Mouse (Mus musculus): Measurements from ENCODE around the gene Coro2a. TPM values are rescaled to one million over a fixed set of nuclear protein-coding genes. Genes with fewer than 3 reads are reported as not detected.

Gene Coro2a
- total and polyA plus RNA-seq, 3 experiments: 0.39 to 2.1 (median 0.43) TPM

DNA sequence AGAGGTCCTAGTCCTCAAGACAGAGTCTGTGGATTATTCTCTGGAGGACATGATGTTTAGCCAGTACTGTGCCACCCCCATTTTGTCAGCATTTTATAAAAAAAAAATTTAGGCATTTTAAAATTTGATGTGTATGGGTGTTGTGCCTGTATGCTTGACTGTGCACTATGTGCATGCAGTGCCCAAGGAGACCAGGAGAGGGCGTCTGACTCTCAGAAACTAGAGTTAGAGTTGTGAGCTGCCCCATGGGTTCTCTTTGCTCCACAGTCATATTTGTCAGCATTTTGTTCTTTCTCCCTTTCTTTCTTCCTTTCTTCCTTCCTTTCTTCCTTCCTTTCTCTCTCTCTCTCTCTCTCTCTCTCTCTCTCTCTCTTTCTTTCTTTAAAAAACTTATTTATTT, 57.7 kb downstream of the Coro2a start:
- H3K27ac ChIP-seq: no peak overlapping the region
- H3K4me1 ChIP-seq (ENCODE audit: control insufficient read depth, insufficient read depth, low read length): no peaks in the 10 kb centered on the region
- no peak overlapping the region for H3K9ac ChIP-seq (ENCODE audit: low read depth, low read length)
- 0% methylated on average over 1 of the region's 1 CpGs for WGBS
- TF ChIP-seq POLR2A (IDR thresholded peaks at IDR 0.05; ENCODE audit: insufficient read depth, low read depth, low read length) (no peak), CTCF (IDR thresholded peaks at IDR 0.05) (peak; percentile 25), EP300 (IDR thresholded peaks at IDR 0.05; ENCODE audit: insufficient read depth, low read depth, low read length) (no peak)
- no peaks in the 10 kb centered on the region for H3K36me3 ChIP-seq (ENCODE audit: control insufficient read depth, insufficient read depth, low read length)
- no peaks in the 10 kb centered on the region; the same call in 1 of the 2 replicates for H3K27me3 ChIP-seq (ENCODE audit: control insufficient read depth, insufficient read depth, low read length)
- intact Hi-C loops (cut with DNase I): no loop called here
- no peak overlapping the region for H3K4me3 ChIP-seq
- DNase-seq: no peak
- no peaks in the 10 kb centered on the region for H3K79me2 ChIP-seq (replicated peaks; ENCODE audit: control insufficient read depth, insufficient read depth, low read length)

DNA sequence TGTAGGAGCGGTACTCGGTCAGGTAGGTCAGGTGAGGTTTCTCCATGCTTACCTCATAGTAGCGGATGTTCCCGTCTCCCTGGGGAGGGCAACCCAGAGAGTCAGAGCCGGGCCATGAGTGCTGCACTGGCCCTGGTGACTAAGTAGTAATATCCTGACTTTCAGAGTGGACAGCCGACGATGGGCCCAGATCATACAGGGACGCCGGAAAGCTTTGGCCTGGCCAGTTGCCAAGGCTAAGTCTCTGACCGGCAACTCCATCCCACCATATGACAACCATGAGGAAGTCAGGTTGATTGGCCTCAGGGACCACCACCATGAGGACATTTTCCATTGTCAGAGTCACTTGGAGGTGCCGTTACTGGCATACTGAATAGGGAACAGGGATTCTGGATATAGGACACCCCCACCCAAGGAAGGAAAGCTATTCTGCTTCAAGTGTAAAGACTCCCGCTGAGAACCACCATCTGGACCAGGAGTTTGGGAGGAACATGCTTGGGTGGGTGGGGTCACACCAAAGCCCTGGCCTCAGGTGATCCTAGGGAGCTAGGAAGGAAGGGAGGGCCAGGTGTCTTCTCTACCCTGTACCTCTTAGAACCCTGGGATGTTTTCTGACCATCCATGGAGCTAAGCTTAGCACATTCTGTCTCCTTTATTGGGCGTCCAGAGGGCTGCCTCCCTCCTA, 58.5 kb downstream of the Coro2a start:
- no peak overlapping the region for H3K4me3 ChIP-seq
- no peak overlapping the region for H3K9ac ChIP-seq (ENCODE audit: low read depth, low read length)
- TF ChIP-seq CTCF (IDR thresholded peaks at IDR 0.05) (no peak), POLR2A (IDR thresholded peaks at IDR 0.05; ENCODE audit: insufficient read depth, low read depth, low read length) (no peak), EP300 (IDR thresholded peaks at IDR 0.05; ENCODE audit: insufficient read depth, low read depth, low read length) (no peak)
- intact Hi-C loops (cut with DNase I): no loop called here
- DNase-seq: no peak
- H3K27ac ChIP-seq: no peak overlapping the region
- no peaks in the 10 kb centered on the region for H3K36me3 ChIP-seq (ENCODE audit: control insufficient read depth, insufficient read depth, low read length)
- H3K4me1 ChIP-seq (ENCODE audit: control insufficient read depth, insufficient read depth, low read length): no peaks in the 10 kb centered on the region
- H3K79me2 ChIP-seq (replicated peaks; ENCODE audit: control insufficient read depth, insufficient read depth, low read length): no peaks in the 10 kb centered on the region
- WGBS: 83% methylated on average over 13 of the region's 13 CpGs
- no peaks in the 10 kb centered on the region; the same call in 1 of the 2 replicates for H3K27me3 ChIP-seq (ENCODE audit: control insufficient read depth, insufficient read depth, low read length)

DNA sequence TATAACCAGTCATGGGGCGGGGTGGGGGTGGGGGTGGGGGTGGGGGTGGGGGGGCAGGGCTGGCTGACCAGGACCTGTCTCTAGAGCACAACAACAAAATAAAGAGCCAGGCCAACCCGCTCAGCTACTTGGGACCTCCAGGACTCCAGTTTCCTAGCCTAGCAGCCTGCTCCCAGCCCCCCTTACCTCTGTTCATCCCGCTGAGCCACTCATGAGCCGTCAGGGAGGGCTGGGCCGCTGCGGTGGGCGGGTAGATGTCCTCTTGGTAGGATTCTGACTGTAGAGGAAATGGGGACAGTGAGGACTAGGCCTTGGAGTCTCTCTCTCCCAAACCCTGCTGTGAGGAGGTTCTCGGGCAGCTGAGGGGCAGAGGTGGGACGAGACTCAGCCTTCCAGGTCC, 60.3 kb downstream of the Coro2a start:
- Histone ChIP-seq H3K27ac (no peak overlapping the region), H3K4me1 (ENCODE audit: control insufficient read depth, insufficient read depth, low read length) (no peaks in the 10 kb centered on the region), H3K27me3 (ENCODE audit: control insufficient read depth, insufficient read depth, low read length) (no peaks in the 10 kb centered on the region; the same call in 1 of the 2 replicates), H3K4me3 (no peak overlapping the region), H3K36me3 (ENCODE audit: control insufficient read depth, insufficient read depth, low read length) (no peaks in the 10 kb centered on the region), H3K79me2 (replicated peaks; ENCODE audit: control insufficient read depth, insufficient read depth, low read length) (no peaks in the 10 kb centered on the region), H3K9ac (ENCODE audit: low read depth, low read length) (no peak overlapping the region)
- intact Hi-C loops (cut with DNase I): no loop called here
- 50% methylated on average over 9 of the region's 9 CpGs for WGBS
- DNase-seq: no peak
- TF ChIP-seq POLR2A (IDR thresholded peaks at IDR 0.05; ENCODE audit: insufficient read depth, low read depth, low read length) (no peak), EP300 (IDR thresholded peaks at IDR 0.05; ENCODE audit: insufficient read depth, low read depth, low read length) (no peak), CTCF (IDR thresholded peaks at IDR 0.05) (no peak)

DNA sequence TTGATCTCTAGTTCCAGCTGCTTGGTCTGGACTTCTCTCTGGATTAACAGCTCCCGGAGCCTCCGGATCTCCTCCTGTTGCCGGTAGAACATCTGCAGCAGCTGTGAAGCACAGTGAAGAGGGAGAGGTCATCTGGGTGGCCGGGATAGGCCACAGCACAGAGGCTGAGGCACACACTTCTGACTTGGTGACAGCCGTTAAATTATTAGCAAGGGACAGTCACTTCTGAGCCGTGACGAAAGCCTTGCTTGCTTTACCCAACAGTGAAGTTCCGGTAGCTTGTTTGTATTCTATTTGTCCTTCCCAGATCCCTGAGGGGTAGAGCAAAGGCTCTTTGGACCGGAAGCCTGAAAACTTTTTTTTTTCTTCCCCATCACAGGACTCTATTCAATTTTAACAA, 62.8 kb downstream of the Coro2a start:
- Histone ChIP-seq H3K36me3 (ENCODE audit: control insufficient read depth, insufficient read depth, low read length) (no peaks in the 10 kb centered on the region), H3K27me3 (ENCODE audit: control insufficient read depth, insufficient read depth, low read length) (no peaks in the 10 kb centered on the region)
- intact Hi-C loops (cut with DNase I): loop anchor here (10.0 kb wide), 1 partner anchor 116 kb away; the partner anchor contains the start of gene Tbc1d2

DNA sequence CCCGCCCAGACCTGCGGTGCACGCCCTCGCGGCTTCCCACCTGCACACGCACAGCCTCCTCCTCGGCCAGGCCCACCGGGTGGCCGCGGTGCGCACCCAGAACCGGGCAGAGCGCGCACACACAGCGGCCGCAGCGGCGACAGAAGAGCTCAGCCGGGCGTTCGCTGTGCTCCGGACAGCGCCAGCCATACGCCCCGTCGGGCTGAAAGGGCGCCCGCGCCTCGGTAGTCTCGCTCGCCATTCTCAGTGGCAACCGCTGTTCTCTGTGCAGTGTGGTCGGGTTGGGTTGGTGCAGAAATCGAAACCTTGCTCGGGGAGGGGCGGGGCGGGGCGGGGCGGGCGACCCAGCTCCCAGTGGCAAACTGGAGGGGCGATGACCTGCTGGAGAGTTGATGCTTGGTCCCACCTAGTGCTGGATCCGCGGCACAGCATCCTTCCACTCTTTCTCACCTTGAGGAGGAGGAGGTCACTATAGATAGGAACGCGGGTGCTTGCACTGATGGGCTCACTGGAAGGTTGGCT, 66.1 kb downstream of the Coro2a start, which contains the start of gene Trim14:
TSS of gene Trim14 (minus strand) at position 302 of the 522 bp plus-strand sequence.
- under 1% methylated on average over 46 of the region's 46 CpGs for WGBS
- Histone ChIP-seq H3K27ac (peak within 1 kb of the TSS; percentile 53), H3K9ac (ENCODE audit: low read depth, low read length) (peak within 1 kb of the TSS; percentile 74), H3K4me1 (ENCODE audit: control insufficient read depth, insufficient read depth, low read length) (peaks cover 3% of the 10 kb centered on the region; the same call in 1 of the 2 replicates), H3K79me2 (replicated peaks; ENCODE audit: control insufficient read depth, insufficient read depth, low read length) (no peaks in the 10 kb centered on the region), H3K27me3 (ENCODE audit: control insufficient read depth, insufficient read depth, low read length) (no peaks in the 10 kb centered on the region), H3K4me3 (peak within 1 kb of the TSS; percentile 69), H3K36me3 (ENCODE audit: control insufficient read depth, insufficient read depth, low read length) (no peaks in the 10 kb centered on the region)
- TF ChIP-seq POLR2A (IDR thresholded peaks at IDR 0.05; ENCODE audit: insufficient read depth, low read depth, low read length) (peak; percentile 40; the same call in 1 of the 2 replicates), CTCF (IDR thresholded peaks at IDR 0.05) (peak; percentile 50), EP300 (IDR thresholded peaks at IDR 0.05; ENCODE audit: insufficient read depth, low read depth, low read length) (no peak)
- peak; percentile 59 to 62 for DNase-seq
- intact Hi-C loops (cut with DNase I): loop anchor here (10.0 kb wide), 1 partner anchor 119 kb away; the partner anchor contains the start of gene Tbc1d2

More for the DNA sequence above, 62.8 kb downstream of the Coro2a start:
- Histone ChIP-seq H3K27ac (no peak overlapping the region), H3K4me3 (no peak overlapping the region), H3K79me2 (replicated peaks; ENCODE audit: control insufficient read depth, insufficient read depth, low read length) (no peaks in the 10 kb centered on the region), H3K4me1 (ENCODE audit: control insufficient read depth, insufficient read depth, low read length) (peaks cover 3% of the 10 kb centered on the region; the same call in 1 of the 2 replicates), H3K9ac (ENCODE audit: low read depth, low read length) (no peak overlapping the region)
- no peak for TF ChIP-seq EP300 (IDR thresholded peaks at IDR 0.05; ENCODE audit: insufficient read depth, low read depth, low read length)
- DNase-seq: no peak
- 51% methylated on average over 9 of the region's 9 CpGs for WGBS

Data from heart, adult 2 months (tissue).